Mouse (Mus musculus) heart, adult 8-10 months (tissue): ENCODE results near the gene Reps2. TPM values are rescaled to one million over a fixed set of nuclear protein-coding genes. Genes with fewer than 3 reads are reported as not detected.

Source experiments
- total RNA-seq, 4 experiments: library from RNA; stranded (reverse); gene quantifications; 2 replicates each; pipeline ENCODE4 v1.2.4; 2022

Reps2 gene
- total RNA-seq, 4 experiments from 2014 or later, result 1.1 to 2.1 (median 1.3) TPM

Other genes with a start within 250 kb of the Reps2 start
- gene Rbbp7, start 116.8 kb upstream of the Reps2 start, total RNA-seq, result 100 to 1,000 TPM; 150 to 163 (median 160) TPM
- gene Txlng, start 185.8 kb upstream of the Reps2 start, total RNA-seq, result 1 to 10 TPM; 6.7 to 8.6 (median 8.3) TPM
- 10 to 100 TPM; 28.5 to 30.8 (median 29.4) TPM for gene Syap1, start 244.8 kb upstream of the Reps2 start, total RNA-seq